ENCODE assay signal across 22 mouse cellular contexts in the genomic region with DNA sequence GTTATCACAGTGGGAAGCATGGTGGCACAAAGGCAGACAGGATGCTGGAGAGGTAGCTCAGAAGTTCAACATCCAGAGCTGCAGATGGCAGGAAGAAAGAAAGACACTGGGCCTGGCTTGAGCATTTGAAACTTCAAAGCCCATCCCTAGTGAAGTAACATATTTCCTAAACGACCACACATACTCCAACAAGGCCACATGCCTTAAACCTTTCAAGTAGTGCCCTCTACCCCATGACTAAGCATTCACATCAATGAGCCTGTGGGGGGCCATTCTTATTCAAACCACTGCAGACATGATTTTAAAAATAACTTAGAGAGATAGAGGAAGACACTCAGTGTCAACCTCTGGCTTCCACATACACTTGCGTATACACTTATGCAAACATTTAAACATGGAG.
"Had no signal": no experiment of that assay in that cellular context is flagged by ENCODE, and none has a peak within 500 bp of the region (broad histone marks: within the 10 kb centered on the region; RNA-seq: fewer than 3 reads in every experiment).

No protein-coding gene starts in this region.

- H3K4me3 ChIP-seq: heart, adult 2 months; heart, embryonic 13.5 days; heart, embryonic 15.5 days; hindbrain, embryonic 10.5 days; hindbrain, embryonic 12.5 days; intestine, embryonic 15.5 days; layer of hippocampus, adult 2 months; left cerebral cortex, adult 2 months; limb, embryonic 10.5 days; limb, embryonic 12.5 days; liver, embryonic 13.5 days had no signal

- H3K27me3 ChIP-seq: heart, embryonic 13.5 days; heart, embryonic 15.5 days; intestine, embryonic 15.5 days; limb, embryonic 12.5 days had no signal

- DNase-seq: gastrocnemius, postnatal 14 days; gastrocnemius, postnatal 36 days; heart, adult 11 months; heart, adult 2 months; heart, postnatal 4 days; kidney, adult 18-20 months; kidney, adult 8-10 months; kidney, postnatal 10 days; kidney, postnatal 25 days; kidney, postnatal 4 days; liver; liver, embryonic 13.5 days had no signal

- H3K9ac ChIP-seq: heart, embryonic 13.5 days; heart, embryonic 15.5 days; hindbrain, embryonic 12.5 days; hindbrain, embryonic 14.5 days; intestine, embryonic 15.5 days; limb, embryonic 12.5 days; liver, embryonic 13.5 days had no signal

- H3K36me3 ChIP-seq: heart, embryonic 13.5 days; heart, embryonic 15.5 days; hindbrain, embryonic 10.5 days; hindbrain, embryonic 12.5 days; intestine, embryonic 15.5 days; limb, embryonic 10.5 days; limb, embryonic 12.5 days; liver, embryonic 13.5 days had no signal

- H3K9me3 ChIP-seq: heart, embryonic 13.5 days; heart, embryonic 15.5 days; hindbrain, embryonic 10.5 days; hindbrain, embryonic 12.5 days; intestine, embryonic 15.5 days; limb, embryonic 10.5 days; limb, embryonic 12.5 days; liver, embryonic 13.5 days had no signal

- H3K27ac ChIP-seq: heart, adult 2 months; heart, embryonic 13.5 days; heart, embryonic 15.5 days; hindbrain, embryonic 10.5 days; hindbrain, embryonic 12.5 days; hindbrain, embryonic 14.5 days; intestine, embryonic 15.5 days; layer of hippocampus, adult 2 months; left cerebral cortex, adult 2 months; limb, embryonic 10.5 days; limb, embryonic 12.5 days; liver, embryonic 13.5 days had no signal
